Mouse (Mus musculus) adrenal gland, postnatal 36 days (tissue): ENCODE measurements around the gene Gm13288. TPM values are rescaled to one million over a fixed set of nuclear protein-coding genes. Genes with fewer than 3 reads are reported as not detected.
"Not testable (repeated sequence)": the region's sequence is repeated elsewhere in the genome, so short reads cannot be mapped to it uniquely, and the experiment has no call there.

ENCODE experiments used
- DNase-seq, 2 experiments: peaks; one replicate each; pipeline ENCODE4 v3.0.0; 2021; ENCODE audit warnings: mixed read lengths in 1 of 2
- long read RNA-seq, 2 experiments: library from polyadenylated mRNA; stranded (forward); transcript quantifications; one replicate each; pipeline ENCODE4 v2.0.0; 2021; ENCODE audit warnings: borderline sequencing depth in 2 of 2
- total RNA-seq, 2 experiments: library from RNA; stranded (reverse); gene quantifications; 2 replicates each; pipeline ENCODE4 v1.2.3; 2021

Gene Gm13288
- under 1 TPM in 1 of 2 experiments, not detected in 1; 0.10 TPM for total RNA-seq
- long read RNA-seq, experiment 1, result 0 reads
- long read RNA-seq, experiment 2, result 0 reads

- not testable (repeated sequence) for DNase-seq
Measured at GRCm38 (mm10) chr4:88805231-88805630, at the start of gene Gm13288. TSS of gene Gm13288 (plus strand) at chr4:88805531.

GRCm38 (mm10) chr4:88756581-88757513, 48.5 kb upstream of the Gm13288 start:
- DNase-seq, result peak in 1 of 2 experiments; percentile 9

GRCm38 (mm10) chr4:88757628-88758031, 47.7 kb upstream of the Gm13288 start:
- peak; percentile 82 for DNase-seq

GRCm38 (mm10) chr4:88758751-88759150, 46.6 kb upstream of the Gm13288 start:
- DNase-seq, result not testable (repeated sequence)

- DNase-seq, result peak; percentile 28 to 59
Measured at GRCm38 (mm10) chr4:88759610-88760268, 45.6 kb upstream of the Gm13288 start, which contains the start of gene Gm13283. TSS of gene Gm13283 (plus strand) at chr4:88760119.

- DNase-seq, result peak; percentile 84 to 86
Measured at GRCm38 (mm10) chr4:88760431-88760830, 44.9 kb upstream of the Gm13288 start.

- peak; percentile 13 to 19 for DNase-seq
Measured at GRCm38 (mm10) chr4:88761776-88762175, 43.6 kb upstream of the Gm13288 start.

GRCm38 (mm10) chr4:88762341-88762740, 43.0 kb upstream of the Gm13288 start:
- DNase-seq, result not testable (repeated sequence)

GRCm38 (mm10) chr4:88763384-88764018, 41.8 kb upstream of the Gm13288 start:
- DNase-seq, result peak; percentile 65 to 69

GRCm38 (mm10) chr4:88773534-88773933, 31.8 kb upstream of the Gm13288 start, which contains the start of gene Gm13290:
TSS of gene Gm13290 (plus strand) at chr4:88773834.
- DNase-seq, result not testable (repeated sequence)

- not testable (repeated sequence) for DNase-seq
Measured at GRCm38 (mm10) chr4:88776622-88777021, 28.7 kb upstream of the Gm13288 start, which contains the start of gene Gm13289. TSS of gene Gm13289 (plus strand) at chr4:88776922.

GRCm38 (mm10) chr4:88779550-88779949, 25.8 kb upstream of the Gm13288 start, which contains the start of gene Gm13272:
TSS of gene Gm13272 (plus strand) at chr4:88779850.
- not testable (repeated sequence) for DNase-seq

- not testable (repeated sequence) for DNase-seq
Measured at GRCm38 (mm10) chr4:88780320-88780719, 25.0 kb upstream of the Gm13288 start.

- DNase-seq, result not testable (repeated sequence)
Measured at GRCm38 (mm10) chr4:88781831-88782230, 23.5 kb upstream of the Gm13288 start, which contains the start of gene Ifnz. TSS of gene Ifnz (plus strand) at chr4:88782131.

- peak in 1 of 2 experiments; percentile 32 for DNase-seq
Measured at GRCm38 (mm10) chr4:88782335-88782734, 23.0 kb upstream of the Gm13288 start.

- not testable (repeated sequence) for DNase-seq
Measured at GRCm38 (mm10) chr4:88785409-88785808, 19.9 kb upstream of the Gm13288 start, which contains the start of gene Gm13276. TSS of gene Gm13276 (plus strand) at chr4:88785709.

- peak; percentile 70 for DNase-seq
Measured at GRCm38 (mm10) chr4:88788402-88788801, 16.9 kb upstream of the Gm13288 start, which contains the start of gene Gm13277. TSS of gene Gm13277 (plus strand) at chr4:88788632.

- not testable (repeated sequence) for DNase-seq
Measured at GRCm38 (mm10) chr4:88791250-88791649, 14.1 kb upstream of the Gm13288 start, which contains the start of gene Gm13278. TSS of gene Gm13278 (plus strand) at chr4:88791550.

GRCm38 (mm10) chr4:88793936-88794675, 11.2 kb upstream of the Gm13288 start, which contains the start of gene Gm13275:
TSS of gene Gm13275 (plus strand) at chr4:88794487.
- peak; percentile 2 to 17 for DNase-seq

GRCm38 (mm10) chr4:88797097-88797496, 8.2 kb upstream of the Gm13288 start, which contains the start of gene Gm13279:
TSS of gene Gm13279 (plus strand) at chr4:88797397.
- DNase-seq, result not testable (repeated sequence)
